Mouse (Mus musculus): Measurements from ENCODE around the gene Ccdc141.
A peak's percentile ranks its signal among the peaks of the same experiment; 100 is the strongest.

Ccdc141 gene

DNA sequence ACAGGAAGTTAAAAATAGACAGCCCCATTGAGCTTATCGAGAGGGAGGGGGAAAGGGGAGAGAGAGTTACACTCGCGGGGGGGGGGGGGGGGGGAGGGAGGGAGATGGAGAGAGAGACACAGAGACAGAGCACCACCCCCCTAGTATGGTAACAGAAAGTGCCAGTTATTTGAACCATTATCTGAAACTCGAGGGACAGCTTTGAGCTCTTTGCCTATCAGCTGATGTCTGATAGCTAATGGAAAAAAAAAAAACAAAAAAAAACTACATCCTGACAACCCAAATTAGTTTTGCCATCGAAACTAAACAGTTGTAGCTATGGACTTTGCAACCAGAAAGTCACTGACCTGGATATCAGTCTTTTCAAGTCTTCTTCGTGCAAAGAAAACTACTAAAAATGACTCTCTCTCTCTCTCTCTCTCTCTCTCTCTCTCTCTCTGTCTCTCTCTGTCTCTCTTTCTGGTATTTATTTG, at the start of gene Ccdc141:
Gene Ccdc141 (minus strand): TSS at position 4 of the 473 bp plus-strand sequence.
- DNase-seq: no peak

GRCm38 (mm10) chr2:77212885-77213284, 42.4 kb upstream of the Ccdc141 start:
- no peak for DNase-seq

- DNase-seq: no peak
Measured at GRCm38 (mm10) chr2:77206951-77207350, 36.5 kb upstream of the Ccdc141 start.

GRCm38 (mm10) chr2:77203916-77204315, 33.5 kb upstream of the Ccdc141 start:
- no peak for DNase-seq

- DNase-seq: no peak
Measured at GRCm38 (mm10) chr2:77201900-77202299, 31.5 kb upstream of the Ccdc141 start.

DNA sequence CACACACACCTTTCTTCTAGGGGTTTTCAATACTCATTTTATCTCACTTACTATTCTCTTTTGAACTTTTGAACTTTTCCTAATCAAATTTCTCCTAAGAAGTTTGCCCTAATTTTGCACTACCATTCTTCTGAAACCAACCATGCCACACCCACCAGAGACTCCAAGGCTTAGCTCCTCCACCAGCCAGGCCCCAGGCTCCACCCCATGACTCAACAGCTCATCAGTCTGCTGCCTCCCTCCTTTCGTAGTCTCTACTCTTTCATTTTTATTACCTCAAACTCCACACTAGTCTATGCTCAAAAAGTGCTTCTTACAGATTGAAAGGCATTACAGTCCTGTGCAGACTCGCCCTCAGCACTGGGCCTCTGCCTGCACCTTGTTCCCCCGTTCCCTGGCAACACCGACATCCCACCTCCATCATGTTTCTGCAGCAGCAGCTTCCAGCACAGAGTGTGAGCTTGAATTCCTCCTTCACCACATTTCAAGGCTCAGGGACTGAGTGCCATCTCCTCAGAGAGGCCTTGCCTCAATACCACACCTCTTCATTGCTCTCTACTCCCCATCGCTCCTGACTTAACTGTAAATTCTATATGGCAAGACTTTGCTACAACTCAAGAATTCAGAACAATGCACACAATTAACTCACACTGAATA, 30.6 kb upstream of the Ccdc141 start:
- no peak for DNase-seq

GRCm38 (mm10) chr2:77200379-77200778, 29.9 kb upstream of the Ccdc141 start:
- no peak for DNase-seq

DNA sequence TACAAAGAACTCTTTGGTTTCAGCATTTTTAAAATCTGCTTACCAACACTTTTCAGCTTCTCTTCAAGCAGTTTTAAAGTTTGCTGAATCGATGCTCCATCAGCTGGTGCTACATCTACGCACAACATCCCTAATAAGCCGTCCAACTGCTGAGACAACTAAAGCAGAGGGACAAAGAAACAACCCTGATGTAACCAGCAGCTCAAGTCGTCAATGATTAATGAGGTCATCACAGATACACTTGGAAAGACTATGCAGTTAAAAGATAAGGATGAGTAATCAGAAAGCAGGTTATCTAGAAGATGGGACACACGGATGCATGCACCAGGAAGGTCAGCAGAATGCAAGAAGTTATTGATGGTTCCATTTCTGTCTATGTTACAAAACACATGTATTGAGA, 27.8 kb upstream of the Ccdc141 start:
- no peak for DNase-seq

DNA sequence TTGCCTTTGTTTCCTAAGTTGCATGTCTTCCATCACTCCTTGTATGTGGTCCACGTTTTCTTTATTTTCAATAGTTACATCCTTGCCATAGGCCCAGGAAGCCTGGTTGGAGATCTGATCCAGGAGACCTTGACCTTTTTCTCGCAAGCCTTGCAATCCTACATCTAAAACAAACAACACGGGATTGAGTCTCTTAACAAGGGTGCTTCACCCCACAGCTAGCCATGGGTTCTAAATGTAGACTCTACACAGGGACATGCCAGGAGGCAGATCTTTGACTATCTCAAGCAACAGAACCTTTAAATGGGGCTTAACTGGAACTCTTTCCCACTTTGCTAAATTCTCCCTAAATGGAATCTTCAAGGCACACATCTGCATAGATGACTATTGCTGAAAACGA, 26.4 kb upstream of the Ccdc141 start:
- DNase-seq: no peak

DNA sequence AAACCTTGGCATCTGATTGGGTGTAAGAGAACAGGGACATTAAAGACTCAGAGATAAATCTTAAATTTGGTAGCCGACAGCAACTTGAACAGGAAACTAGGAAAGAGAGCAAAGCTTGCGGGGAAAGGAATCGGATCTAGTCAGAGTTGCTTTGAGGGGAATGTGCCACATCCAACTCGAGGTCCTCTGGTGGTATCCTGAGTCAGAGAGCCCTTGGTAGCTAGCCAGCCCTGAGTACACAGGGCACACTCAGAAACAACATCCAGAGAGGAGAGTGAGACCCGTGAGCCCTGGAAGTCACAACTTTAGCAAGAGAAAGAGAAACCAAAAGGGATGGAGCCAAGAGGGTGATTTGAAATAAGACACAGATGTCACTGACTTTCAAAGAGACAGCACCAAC, 24.6 kb upstream of the Ccdc141 start:
- DNase-seq: no peak

- no peak for DNase-seq
Measured at GRCm38 (mm10) chr2:77191811-77192210, 21.4 kb upstream of the Ccdc141 start.

- DNase-seq: no peak
Measured at GRCm38 (mm10) chr2:77190891-77191290, 20.5 kb upstream of the Ccdc141 start.

GRCm38 (mm10) chr2:77190301-77190700, 19.9 kb upstream of the Ccdc141 start:
- no peak for DNase-seq

DNA sequence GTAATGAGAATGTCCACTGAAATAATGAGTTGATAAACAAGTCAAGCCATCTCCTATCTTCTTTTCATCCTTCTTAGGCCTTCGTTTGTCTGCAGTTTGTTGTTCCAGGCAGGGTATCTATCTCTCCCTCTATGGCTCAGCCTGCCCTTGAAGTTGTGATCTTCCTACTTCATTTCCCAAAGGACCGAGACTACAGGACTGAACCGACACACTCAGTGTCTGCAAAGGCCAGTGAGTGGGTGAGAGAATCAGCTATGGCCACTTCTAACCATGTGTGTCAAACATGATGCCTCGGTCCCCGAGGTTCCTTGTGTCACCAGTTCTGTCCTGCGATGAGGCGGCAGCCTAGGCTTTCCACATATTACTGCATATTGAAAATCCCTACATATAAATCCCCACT, 19.2 kb upstream of the Ccdc141 start:
- DNase-seq: no peak

DNA sequence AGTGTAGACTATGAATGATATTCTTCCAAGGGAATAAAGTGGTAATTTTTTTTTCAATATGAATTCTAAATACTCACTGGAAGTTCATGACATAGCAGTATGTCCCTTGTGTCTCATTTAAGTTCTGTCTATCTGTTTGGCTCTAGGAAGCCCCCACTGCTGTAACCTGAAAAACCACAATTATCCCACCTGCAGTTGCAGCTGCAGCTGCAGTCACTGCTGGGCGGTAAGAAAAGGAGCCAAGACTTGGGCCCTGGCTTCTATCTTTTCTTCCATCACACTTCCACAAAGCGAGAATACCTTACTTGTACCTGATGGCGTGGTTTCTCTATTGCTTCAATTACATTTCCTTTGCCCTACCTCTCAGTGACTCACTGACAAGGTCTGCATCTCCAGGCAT, 17.1 kb upstream of the Ccdc141 start:
- DNase-seq: no peak

DNA sequence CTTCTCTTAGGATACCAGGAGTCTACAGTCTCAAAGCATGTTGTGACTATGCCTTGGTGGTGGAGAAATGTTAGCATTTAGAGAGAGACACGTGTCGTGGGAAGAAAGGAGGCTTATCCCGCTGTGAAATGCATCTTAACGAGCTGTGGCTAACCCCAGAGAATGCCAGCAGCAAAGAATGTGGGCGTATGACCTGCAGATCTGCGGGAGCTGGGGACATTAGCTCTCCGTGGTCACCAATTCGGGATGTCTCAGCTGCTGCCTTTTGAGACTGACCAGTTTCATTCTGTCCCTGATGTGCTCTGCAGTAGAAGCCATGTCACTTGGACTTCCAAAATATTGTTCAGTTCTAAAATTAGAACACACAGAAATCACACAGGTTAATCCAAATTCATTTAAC, 16.5 kb upstream of the Ccdc141 start:
- no peak for DNase-seq

- no peak for DNase-seq
Measured at GRCm38 (mm10) chr2:77184049-77184571, 13.7 kb upstream of the Ccdc141 start.

DNA sequence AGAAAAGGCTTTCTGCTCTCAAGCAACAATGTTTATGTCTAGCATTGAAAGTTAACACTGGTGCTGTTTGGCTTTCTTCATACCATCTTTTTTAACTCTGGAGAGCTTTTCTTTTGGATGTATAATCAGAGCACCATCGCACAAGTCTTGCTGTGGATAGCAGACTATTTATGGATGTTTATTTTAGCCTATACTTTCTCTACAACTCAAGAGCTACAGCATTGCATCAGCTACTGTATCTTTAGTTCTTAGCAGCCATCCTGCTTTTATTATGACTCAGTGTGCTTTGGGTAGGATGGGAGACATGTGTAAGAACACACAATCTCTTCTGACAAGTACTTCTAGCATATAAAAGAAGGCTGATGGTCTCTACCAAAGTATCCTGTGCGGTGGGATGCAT, 13.2 kb upstream of the Ccdc141 start:
- no peak for DNase-seq

GRCm38 (mm10) chr2:77182996-77183380, 12.6 kb upstream of the Ccdc141 start:
- DNase-seq: no peak

DNA sequence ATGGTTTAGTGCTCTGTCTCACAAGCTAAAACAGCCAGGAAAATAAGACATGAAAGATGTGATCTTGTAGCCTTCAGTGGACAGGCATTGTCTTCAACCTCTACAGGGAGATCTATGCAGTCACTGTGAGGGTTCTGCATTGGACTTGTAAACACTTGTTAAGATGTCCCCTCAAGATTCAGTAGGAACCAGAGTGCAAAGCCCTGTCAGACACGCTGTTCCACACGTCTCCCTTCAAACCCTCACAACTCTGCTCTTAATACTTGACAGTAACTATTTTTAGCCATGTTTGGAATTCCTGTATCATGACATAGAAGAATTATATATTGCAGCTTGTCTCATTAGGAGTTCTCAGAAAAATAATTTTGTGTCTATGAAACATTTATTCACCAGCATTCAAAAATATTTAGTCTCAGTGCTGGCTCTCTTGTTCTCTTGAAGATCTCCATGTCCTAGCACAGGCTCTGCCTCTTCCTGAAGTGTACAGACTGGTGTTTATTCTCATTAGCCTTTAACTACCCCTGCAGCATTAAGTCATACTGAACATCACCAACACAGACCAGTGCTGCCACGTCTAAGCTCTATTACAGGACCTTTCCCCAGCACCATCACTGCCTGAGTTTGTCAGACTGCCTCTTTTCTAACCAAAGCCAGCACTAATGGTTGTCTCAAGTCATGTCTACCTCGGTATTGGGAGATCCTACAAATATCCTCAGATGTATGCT, 12.0 kb upstream of the Ccdc141 start:
- no peak for DNase-seq

DNA sequence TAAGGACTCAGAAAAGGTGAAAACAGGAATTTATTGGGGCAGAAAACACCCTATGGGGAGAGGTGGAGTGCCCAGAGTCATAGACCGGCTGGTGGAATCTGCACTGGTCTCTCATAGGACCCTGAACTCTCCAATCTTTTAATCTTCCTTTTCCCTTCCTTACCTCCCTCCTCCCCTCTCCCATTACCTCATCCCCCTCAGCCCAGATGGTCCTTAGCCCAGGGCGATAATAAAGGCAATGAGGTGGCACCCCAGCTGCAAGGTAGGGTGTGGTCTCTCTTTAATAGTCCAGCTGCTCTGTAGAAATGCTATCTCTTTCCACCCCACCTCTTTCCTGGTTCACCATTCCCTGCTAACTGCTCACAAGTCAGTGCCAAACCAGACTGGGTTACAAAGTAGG, 7.0 kb upstream of the Ccdc141 start:
- DNase-seq: no peak

DNA sequence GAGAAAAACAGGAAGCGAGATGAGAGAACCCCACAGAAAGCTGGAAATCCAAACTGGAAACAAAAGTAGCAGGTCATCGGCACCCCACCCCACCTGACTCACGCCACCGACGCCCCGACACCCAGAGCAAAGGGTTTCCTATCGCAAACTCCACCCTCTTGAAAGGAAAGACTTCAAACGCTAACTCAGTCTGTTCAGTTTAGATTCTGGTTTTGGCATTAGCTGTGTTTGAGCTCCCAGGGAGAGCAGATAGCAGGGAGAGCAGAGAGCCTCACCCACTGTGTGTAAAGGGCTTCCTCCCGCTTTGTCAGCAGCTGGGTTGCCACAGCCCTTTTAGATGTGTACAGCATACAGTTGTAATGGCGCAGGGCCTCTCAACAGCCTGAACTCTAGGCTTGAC, 6.0 kb upstream of the Ccdc141 start:
- no peak for DNase-seq

- DNase-seq: no peak
Measured at GRCm38 (mm10) chr2:77175411-77175810, 5.0 kb upstream of the Ccdc141 start.

- peak; percentile 44 for DNase-seq
Measured at GRCm38 (mm10) chr2:77174313-77174712, 3.9 kb upstream of the Ccdc141 start.
